Mouse (Mus musculus): ENCODE results near the gene Ndn. TPM values are rescaled to one million over a fixed set of nuclear protein-coding genes. Genes with fewer than 3 reads are reported as not detected.

Gene Ndn
- polyA plus RNA-seq, 1 experiment from 2014 or later, result 11.3 TPM

GRCm38 (mm10) chr7:62376510-62377304 lies 30.3 kb downstream of the Ndn start, which contains the start of gene Magel2:
Magel2 (plus strand) TSS chr7:62377010.
- no peaks in the 10 kb centered on the region for H3K4me1 ChIP-seq
- no peak; the same call in 1 of the 2 replicates for ATAC-seq
- H3K9ac ChIP-seq, result no peak within 1 kb of the TSS
- H3K4me2 ChIP-seq, result peak within 1 kb of the TSS; percentile 47
- 14% methylated on average over 31 of the region's 31 CpGs for WGBS (ENCODE audit: insufficient replicate concordance)
- H3K9me3 ChIP-seq (replicated peaks), result 0 out of 2 replicates have a peak, but pooled peaks cover 4% of the 10 kb centered on the region
- no peak within 1 kb of the TSS for H3K27ac ChIP-seq
- no peaks in the 10 kb centered on the region for H3K36me3 ChIP-seq
- peak within 1 kb of the TSS; percentile 27 for H3K4me3 ChIP-seq
- H3K27me3 ChIP-seq (replicated peaks), result peaks cover 8% of the 10 kb centered on the region; the same call in 1 of the 2 replicates

- H3K4me2 ChIP-seq, result peak overlapping the region; percentile 47
- H3K4me3 ChIP-seq, result peak overlapping the region; percentile 27
These were observed 30.9 kb downstream of the Ndn start for GRCm38 (mm10) chr7:62377313-62377712.

GRCm38 (mm10) chr7:62378529-62378928 lies 32.2 kb downstream of the Ndn start:
- Histone ChIP-seq H3K27me3 (replicated peaks) (peaks cover 8% of the 10 kb centered on the region; the same call in 1 of the 2 replicates), H3K9me3 (replicated peaks) (0 out of 2 replicates have a peak, but pooled peaks cover 4% of the 10 kb centered on the region), H3K27ac (no peak overlapping the region), H3K4me2 (no peak overlapping the region), H3K4me3 (no peak overlapping the region), H3K36me3 (no peaks in the 10 kb centered on the region), H3K4me1 (no peaks in the 10 kb centered on the region), H3K9ac (no peak overlapping the region)
- no peak for ATAC-seq
- WGBS (ENCODE audit: insufficient replicate concordance), result 69% methylated on average over 9 of the region's 9 CpGs

More at GRCm38 (mm10) chr7:62377313-62377712, 30.9 kb downstream of the Ndn start:
- Histone ChIP-seq H3K27me3 (replicated peaks) (peaks cover 8% of the 10 kb centered on the region; the same call in 1 of the 2 replicates), H3K4me1 (no peaks in the 10 kb centered on the region), H3K36me3 (no peaks in the 10 kb centered on the region), H3K9me3 (replicated peaks) (0 out of 2 replicates have a peak, but pooled peaks cover 4% of the 10 kb centered on the region), H3K9ac (no peak overlapping the region), H3K27ac (no peak overlapping the region)
- no peak for ATAC-seq
- 32% methylated on average over 12 of the region's 14 CpGs for WGBS (ENCODE audit: insufficient replicate concordance)

- Histone ChIP-seq H3K27me3 (replicated peaks) (no peaks in the 10 kb centered on the region), H3K9ac (no peak overlapping the region), H3K4me3 (no peak overlapping the region), H3K4me2 (no peak overlapping the region), H3K27ac (no peak overlapping the region), H3K9me3 (replicated peaks) (0 out of 2 replicates have a peak, but pooled peaks cover 4% of the 10 kb centered on the region), H3K4me1 (no peaks in the 10 kb centered on the region), H3K36me3 (no peaks in the 10 kb centered on the region)
- WGBS (ENCODE audit: insufficient replicate concordance), result 4% methylated on average over 2 of the region's 2 CpGs
- no peak for ATAC-seq
These were observed 36.0 kb downstream of the Ndn start for GRCm38 (mm10) chr7:62382391-62382790.

GRCm38 (mm10) chr7:62388291-62388690 lies 41.9 kb downstream of the Ndn start:
- Histone ChIP-seq H3K4me3 (no peak overlapping the region), H3K36me3 (no peaks in the 10 kb centered on the region), H3K9ac (no peak overlapping the region), H3K4me2 (no peak overlapping the region), H3K27me3 (replicated peaks) (no peaks in the 10 kb centered on the region), H3K9me3 (replicated peaks) (no peaks in the 10 kb centered on the region), H3K4me1 (no peaks in the 10 kb centered on the region), H3K27ac (no peak overlapping the region)
- no peak for ATAC-seq
- WGBS (ENCODE audit: insufficient replicate concordance), result 30% methylated on average over 4 of the region's 4 CpGs

GRCm38 (mm10) chr7:62392202-62392601 lies 45.8 kb downstream of the Ndn start:
- H3K36me3 ChIP-seq, result no peaks in the 10 kb centered on the region
- no peaks in the 10 kb centered on the region for H3K27me3 ChIP-seq (replicated peaks)
- H3K4me3 ChIP-seq, result no peak overlapping the region
- H3K4me2 ChIP-seq, result no peak overlapping the region
- no peak overlapping the region for H3K9ac ChIP-seq
- H3K27ac ChIP-seq, result no peak overlapping the region
- H3K9me3 ChIP-seq (replicated peaks), result no peaks in the 10 kb centered on the region
- ATAC-seq, result no peak
- no peaks in the 10 kb centered on the region for H3K4me1 ChIP-seq
- 44% methylated on average over 1 of the region's 1 CpGs for WGBS (ENCODE audit: insufficient replicate concordance)

Other genes starting within 250 kb of the Ndn start
- gene Magel2, start 30.4 kb downstream of the Ndn start, polyA plus RNA-seq (2016; fragmentation: Nextera tagmentation; extraction: Ambion mirVana), result 0.08 and 0.11 TPM in 2 replicates
- gene Mkrn3, start 73.6 kb downstream of the Ndn start, polyA plus RNA-seq (2016; fragmentation: Nextera tagmentation; extraction: Ambion mirVana), result 1.1 and 1.4 TPM in 2 replicates
- gene Peg12, start 117.9 kb downstream of the Ndn start, polyA plus RNA-seq (2016; fragmentation: Nextera tagmentation; extraction: Ambion mirVana), result 6.2 TPM in 2 replicates

Measured in liver, embryonic 12.5 days (tissue).